Mouse (Mus musculus) cerebellum, adult 2 months (tissue): ENCODE data around the gene Clnk.

Experiments used
- CTCF ChIP-seq: fragments of 200-500 bp; IDR thresholded peaks from 2 replicates; pipeline ENCODE4 v1.5.1; 2011; ENCODE audit warnings: low read depth, mild to moderate bottlenecking, control low read depth, low read length, moderate library complexity, borderline replicate concordance; ENCODE audit not compliant: insufficient read depth
- POLR2A ChIP-seq: fragments of 200-500 bp; IDR thresholded peaks from 2 replicates; pipeline ENCODE4 v1.6.1; 2011; ENCODE audit warnings: low read length, control low read depth, borderline replicate concordance; ENCODE audit not compliant: insufficient read depth

GRCm38 (mm10) chr5:38826586-38826985 is 50.0 kb downstream of the Clnk start:
- TF ChIP-seq POLR2A, result no peak
- TF ChIP-seq CTCF, result no peak
